Mouse (Mus musculus) skeletal muscle tissue, adult 2 months (tissue): Measurements from ENCODE around the gene Ppp1r14b.

ENCODE experiments used
- DNase-seq: peaks from one replicate; pipeline ENCODE4 v3.0.0-alpha.2; 2012; ENCODE audit warnings: low read depth, low spot score

Gene Ppp1r14b

DNA sequence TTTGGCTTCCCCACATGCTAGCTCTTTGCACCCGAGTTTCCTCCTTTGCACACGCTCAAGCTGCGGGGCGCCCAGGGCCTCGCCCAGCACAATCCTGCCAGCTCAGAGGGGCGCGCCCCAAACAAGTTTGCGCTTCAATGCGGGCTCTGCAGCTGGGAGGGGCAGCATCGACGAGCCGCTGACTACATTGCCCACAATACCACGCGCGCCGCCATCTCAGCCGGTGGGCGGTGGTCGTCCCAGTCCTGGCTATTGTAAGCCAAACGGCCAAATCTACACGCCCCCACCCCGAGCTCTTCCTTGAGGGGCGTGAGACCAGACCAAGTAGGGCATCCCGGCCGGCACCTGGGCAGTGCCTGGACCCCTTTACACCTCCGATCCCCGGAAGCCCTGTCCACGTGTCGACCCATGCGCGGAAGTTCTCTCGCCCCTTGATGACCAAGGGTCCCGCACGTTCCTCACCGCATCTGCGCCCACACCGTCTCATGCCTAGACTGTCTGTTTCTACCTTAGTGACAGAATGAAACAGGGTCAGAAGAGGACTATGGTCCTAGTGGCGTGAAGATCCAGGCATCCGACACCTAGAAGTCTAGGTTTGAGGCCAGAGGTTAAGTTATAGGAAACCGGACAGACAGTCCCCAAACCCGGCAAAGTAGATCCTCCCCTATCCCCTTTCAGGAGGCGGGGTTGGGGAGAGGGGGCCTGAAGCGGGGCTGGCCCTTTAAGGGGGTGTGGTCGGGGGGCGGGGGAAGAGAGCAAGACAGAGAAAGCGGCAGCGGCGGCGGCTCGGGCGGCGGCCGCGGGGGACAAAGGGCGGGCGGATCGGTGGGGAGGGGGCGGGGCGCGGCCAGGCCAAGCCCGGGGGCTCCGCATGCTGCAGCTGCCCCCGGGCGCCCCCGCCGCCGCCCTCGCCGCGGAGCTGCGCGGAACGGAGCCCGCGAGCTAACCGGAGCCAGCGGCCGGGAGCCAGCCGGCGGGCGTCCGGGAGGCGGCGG lies at the start of gene Ppp1r14b:
Gene Ppp1r14b, plus strand, starts transcription at position 758 of the 995 bp plus-strand sequence.
- peak; percentile 69 for DNase-seq

DNA sequence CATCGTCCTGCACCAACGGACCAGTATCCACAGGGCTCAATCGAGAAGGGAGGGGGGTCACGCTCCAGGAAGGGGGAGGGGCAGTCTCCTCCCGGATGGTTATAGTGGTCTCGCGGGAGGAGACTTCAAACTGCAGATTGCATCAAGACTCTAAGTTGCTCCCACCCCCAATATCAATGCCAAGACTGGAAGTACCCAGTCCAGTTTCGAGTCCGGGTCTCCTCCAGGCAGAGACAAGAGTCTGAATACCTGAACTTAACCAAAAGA lies 49.5 kb upstream of the Ppp1r14b start, which contains the start of gene Catsperz:
Gene Catsperz, minus strand, starts transcription at position 74 of the 267 bp plus-strand sequence.
- no peak for DNase-seq

DNA sequence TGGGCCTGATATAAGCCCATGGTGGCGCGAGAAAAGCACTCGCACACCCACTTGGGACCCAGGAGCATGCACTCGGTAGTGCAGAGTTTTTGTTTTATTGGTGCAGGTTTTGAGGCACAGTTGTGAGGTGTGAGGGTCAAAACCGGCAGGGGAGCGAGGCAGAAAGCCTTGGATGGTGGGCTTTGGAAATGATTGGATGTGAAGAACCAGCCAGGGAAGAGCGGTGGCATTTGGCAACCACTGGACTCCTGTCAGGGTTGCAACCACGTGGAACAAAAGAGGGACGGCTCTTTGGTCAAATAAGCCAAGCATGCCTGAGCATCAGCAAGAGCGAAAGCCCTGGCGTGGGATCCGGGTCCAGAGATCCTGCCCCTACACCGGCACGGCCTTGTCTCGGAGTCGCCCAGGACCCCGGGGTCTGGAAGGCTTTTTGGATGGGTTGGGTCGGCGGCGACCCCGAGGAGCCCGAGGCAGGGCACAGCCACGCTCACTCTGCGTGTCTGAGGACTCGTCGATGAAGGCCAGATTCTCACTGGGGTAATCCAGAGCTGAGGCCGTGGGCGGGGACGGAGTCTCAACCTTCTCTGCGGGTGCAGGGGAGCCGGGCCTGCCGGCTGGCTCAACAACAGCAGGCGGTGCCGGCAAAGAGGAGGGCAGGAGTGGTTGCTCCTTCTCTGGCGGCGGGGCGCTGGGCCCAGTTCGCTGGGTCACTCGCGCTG lies 49.0 kb upstream of the Ppp1r14b start:
- DNase-seq, result no peak

DNA sequence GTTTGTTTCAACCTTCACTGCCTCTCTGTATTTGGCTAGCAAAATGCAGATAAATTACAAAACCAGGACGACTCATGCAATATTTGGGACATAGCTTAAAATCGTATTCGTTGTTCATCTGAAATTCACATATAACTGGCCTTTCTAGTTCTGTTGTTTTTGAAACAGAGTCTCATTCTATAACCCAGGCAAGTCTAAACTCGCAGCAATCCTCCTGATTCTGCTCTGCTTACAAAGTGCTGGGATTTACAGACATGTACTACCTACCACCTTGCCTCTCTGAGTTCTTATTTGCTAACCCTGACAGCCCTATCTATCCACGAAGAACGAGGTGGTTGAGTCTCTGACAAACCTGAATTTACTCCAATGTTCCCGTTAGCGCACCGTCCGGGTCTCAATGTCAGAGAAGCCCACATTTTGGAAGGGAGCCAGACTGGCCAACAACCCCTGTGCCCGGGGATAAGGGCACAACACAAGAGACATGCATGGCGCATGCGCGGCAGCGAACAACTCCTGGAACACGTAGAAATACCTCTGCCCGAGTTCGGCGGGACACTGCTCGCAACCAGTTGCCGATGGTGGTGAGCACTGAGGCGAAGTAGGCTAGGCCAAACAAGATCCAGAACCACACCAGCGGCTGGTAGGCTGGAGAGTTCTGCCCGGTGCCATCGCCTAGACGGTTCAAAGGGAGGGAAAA lies 48.1 kb upstream of the Ppp1r14b start:
- no peak for DNase-seq

DNA sequence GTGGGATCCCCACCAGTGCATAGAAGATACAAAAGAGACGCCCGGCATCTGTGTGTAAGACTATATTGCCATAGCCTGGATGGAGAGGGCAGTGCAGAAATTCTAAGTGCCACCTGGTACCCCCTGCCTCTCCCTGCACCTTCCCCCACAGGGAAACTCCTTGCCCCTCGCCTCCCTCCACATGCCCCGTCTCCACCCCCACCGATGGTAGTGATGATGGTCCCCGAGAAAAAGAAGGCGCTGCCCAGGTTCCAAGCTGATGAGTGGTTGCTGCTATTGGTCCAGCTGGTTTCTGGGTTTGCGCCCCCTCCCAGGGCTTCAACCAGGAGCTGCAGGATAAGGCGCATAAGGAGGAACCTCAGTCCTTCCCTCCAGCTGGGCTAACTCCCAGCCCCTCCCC lies 46.7 kb upstream of the Ppp1r14b start:
- DNase-seq, result no peak

DNA sequence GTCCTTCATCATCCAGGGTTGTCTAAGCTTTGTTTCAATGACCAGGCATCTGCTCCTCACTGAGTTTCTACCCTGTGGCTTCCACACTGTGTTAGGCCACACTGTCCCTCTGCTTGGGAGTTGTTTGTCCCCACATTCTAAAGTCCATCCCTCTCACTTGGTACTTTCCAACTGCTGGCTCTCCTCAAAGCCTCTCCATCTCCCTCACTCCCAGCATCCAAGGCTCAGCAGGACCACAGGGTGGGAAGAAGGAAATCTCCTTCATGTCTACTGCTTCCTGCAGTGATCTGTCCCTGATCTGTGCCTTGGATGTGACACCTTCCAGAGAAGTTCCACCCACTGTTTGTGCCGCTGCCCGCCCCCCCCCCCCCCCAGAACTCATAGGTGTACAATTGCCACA lies 43.8 kb upstream of the Ppp1r14b start:
- no peak for DNase-seq

DNA sequence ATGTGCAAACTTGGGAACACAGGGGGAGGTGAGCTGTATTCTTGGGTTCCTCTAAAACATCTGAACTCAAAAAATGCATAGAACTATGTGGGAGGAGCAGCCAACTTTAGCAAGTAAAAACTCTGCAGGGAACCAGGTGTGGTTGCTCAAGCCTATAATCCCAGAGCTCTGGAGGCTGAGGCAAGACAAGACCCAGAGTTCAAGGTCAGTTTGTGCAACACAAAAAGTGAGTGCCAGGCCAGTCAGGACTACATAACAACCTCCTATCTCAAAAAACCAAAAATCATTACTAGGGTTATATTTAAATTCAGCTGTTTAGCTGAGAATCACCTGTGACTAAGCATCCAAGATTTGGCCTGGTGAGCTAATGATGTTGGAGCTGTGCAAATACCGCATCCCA lies 42.8 kb upstream of the Ppp1r14b start:
- no peak for DNase-seq

DNA sequence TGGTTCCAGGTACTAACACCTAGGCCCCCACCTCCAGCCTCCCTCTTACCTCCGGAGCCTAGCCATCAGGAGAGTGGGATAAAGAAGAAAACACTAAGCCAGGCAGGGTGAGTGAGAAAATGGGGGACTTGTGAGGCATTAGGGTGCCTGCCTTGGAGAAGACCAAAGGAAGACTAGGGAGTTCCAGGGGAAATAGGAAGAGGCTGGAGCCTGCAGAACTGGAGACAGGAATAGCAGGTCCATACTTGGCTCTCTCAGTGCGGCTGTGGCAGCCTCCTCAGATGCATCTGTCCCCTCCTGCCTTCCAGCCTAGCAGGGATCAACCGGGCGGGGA lies 41.7 kb upstream of the Ppp1r14b start:
- no peak for DNase-seq

DNA sequence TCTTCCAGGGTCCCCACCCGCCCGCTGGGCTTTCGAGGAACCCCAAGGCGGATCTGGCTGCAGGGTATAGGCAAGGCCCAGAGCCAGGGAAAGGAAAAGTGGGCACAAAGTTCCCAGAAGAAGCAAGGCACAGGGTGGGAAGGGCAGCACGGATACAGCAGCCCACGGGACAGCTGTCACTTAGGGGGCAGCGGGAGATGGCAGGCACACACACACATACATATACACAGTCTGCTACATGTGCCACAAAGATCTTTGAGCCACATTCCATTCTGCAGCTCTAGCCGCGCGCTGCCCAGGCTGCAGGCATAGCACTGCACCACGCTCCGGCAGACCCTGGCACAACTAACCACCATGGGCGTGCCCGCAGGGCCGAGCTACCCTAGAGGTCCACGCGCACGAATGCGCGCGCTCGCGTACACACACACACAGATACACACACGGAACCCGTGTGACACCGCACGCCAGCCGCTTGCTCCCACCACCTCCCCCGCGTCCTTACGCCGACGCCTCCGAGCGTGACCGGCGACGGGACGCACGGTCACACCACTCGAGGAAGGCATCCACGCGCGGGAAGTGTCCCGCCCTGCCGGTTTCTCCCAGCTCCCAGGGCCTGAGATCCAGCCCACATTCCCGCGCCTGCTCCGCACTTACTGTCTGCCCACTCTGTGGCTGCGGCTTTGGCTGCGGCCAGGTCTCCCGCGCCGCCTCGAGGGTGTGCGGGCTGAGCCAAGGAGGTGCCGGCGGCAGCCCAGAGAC lies 41.2 kb upstream of the Ppp1r14b start:
- no peak for DNase-seq

DNA sequence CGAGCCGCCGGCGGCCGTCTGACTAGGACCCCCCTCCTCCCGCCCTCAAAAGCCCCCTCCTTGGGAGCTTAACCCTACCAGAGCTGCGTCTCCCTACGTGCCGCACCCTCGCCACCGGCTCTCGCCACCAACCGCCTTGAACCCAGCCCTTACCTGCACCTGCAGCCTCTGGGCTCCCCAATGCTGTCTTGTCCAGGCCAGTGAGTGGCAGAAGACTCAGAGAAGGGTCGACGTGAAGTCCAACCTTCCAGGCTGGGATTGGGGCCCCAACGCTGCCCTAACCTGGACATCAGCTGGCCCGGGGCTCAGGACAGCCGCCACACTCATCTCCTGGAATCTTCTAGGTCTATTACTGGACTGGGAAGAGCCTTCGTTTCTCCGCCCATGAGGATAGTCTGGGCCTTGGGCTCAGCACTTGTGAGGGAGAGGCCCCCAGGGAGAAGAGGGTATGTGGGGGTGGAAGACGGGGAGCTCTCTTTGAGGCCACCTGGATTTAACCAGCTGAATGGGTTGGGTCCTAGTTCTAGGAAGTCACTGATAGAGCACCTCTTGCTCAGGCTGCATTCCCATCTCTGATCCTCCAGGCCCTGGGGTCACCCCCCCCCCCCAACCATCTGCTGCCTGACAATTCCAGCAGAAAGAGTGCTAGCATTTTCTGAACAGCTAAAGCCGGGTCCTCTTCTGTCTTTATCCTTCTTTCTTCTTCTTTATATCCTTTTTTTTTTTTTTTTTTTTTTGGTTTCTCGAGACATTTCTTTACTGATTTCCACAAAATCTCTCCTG lies 40.4 kb upstream of the Ppp1r14b start, which contains the start of gene Kcnk4:
Gene Kcnk4, minus strand, starts transcription at position 321 of the 783 bp plus-strand sequence.
- DNase-seq, result no peak

DNA sequence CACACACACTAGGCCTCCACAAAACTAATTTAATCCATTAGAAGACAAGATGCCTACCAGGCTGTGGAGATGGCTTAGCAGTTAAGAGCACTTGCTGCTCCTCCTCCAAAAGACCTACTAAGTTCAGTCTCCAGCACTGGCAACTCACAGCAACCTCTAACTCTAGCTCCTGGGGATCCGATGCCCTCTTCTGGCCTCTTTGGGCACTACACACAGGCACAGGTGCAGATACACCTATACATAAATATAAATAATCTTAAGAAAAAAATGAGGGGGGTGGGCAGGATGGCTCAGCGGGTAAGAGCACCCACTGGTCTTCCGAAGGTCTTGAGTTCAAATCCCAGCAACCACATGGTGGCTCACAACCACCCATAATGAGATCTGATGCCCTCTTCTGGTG lies 38.5 kb upstream of the Ppp1r14b start:
- no peak for DNase-seq

DNA sequence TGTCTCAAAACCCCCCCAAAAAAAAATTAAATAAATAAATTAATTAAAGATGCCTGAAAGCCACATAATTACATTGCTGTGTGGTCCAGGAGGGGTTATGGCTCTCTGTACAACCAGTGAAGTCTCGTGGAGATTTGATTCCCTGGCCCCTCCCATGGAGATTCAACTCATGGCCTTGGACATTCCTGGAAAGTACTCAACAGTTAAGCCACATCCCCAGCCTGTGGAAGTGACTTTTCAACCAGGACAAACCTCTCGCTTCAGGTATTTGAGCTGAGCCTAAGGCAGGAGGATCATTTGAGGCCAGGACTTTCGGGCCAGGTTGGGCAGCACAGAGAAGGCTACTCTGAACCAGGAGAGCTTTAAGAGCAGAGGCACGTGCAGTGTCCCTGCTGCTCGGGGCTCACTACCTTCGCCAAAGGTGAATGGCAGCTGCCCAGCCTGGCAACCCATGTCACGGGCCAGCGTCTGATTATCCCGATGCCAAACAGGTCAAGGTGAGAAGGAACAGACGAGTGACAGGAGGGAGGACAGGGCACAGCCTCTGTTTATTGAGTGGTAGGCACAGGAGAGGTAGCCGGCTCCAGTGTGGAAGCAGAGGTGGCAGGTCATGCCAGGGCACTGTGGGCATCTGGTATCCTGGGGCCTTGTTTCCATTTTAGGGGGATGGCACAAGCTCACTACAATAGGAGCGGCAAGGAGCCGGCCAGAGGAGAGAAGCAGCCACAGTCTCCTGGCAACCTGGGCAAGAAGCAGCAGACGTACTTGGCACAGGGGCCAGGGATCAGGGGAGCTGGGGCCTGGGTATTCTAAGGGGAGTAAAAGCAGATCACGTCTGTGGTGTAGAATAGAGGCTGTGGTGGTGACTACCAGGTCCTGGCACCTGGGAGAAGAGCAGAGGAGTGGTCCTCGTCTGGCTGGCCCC lies 37.0 kb upstream of the Ppp1r14b start:
- no peak for DNase-seq

DNA sequence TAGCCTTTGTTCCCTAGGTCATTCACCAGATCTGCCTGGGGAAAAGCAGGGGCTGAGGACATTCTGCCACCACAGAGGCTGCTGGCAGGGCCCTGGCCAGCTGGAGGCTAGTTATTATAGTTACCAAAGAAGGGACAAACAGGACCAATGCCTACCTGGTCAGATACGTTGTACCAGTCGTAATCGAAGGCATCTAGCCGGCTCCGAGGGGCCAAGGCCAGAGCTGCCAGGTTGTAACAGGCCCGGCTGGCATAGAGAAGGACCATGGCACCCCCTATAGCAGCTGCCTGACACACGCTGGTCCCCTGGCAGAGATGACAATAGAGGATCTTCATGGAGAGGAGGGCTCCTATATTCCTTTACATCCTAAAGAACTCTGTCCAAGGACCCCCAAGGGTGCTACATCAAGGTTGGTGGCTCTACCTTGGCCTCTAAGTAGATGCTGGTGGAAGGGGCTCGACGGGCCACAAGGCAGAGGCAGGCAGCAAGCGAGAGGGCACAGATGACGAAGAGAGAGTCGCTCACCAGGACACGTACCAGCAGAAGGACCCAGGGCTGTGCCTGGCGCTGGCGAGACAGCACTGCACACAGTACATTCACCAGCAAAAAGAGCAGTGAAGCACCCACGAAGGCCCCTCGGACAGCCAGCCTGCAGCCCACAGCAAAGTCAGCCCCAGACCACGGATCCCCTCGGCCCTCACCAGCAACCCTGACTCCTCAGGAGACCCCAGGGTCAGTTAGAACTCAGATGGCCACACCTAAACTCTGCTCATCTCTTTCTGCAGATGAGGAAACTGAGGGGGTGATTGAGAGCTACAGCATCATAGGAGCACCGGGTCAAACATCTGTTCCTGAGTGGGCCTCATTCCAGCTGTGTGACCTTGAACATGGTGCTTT lies 35.4 kb upstream of the Ppp1r14b start:
- no peak for DNase-seq

DNA sequence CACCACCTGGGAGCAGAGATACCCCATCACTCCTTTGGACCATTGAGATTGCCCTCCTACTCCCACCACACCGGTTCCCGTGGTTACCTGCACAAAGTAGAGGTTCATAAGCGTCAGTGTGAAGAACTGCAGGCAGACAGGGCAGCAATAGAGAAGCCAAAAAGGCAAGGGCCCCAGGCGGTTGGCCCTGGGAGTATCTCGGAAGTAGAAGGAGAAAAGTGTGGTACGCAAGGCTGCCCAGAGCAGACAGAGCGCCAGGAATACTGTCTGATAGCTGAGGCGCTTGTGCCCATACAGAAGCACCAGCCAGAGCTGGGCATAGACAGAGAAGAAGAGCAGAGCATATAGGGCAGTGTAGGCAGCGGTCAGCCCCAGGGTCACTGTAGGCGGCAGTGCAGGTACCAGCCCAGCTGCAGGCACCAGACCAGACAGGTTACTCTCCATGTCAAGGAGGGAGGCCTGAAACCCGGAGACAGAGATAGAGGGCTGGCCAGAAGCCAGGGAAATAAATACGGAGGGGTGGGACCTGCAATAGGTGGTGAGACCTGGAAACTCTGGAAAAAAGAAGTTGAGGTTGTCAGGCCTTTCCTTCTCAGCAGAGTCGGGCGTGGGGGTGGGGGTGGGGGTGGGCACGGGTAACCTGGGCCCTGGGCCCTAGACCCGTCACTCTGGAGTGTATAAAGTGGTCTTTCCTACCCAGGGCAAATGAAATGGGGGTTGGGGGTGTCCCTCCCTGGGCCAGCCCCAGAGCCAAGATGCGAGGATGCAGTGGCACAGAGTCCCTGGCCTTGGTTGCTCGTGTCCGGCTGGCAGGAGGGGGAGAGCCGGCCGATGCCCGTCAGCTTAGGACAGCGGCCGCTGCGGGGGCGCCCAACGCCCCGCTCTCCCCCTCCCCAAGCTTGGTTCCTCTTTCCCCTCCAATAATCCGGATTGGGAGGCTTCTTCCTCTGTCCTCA lies 34.1 kb upstream of the Ppp1r14b start:
- DNase-seq, result no peak

DNA sequence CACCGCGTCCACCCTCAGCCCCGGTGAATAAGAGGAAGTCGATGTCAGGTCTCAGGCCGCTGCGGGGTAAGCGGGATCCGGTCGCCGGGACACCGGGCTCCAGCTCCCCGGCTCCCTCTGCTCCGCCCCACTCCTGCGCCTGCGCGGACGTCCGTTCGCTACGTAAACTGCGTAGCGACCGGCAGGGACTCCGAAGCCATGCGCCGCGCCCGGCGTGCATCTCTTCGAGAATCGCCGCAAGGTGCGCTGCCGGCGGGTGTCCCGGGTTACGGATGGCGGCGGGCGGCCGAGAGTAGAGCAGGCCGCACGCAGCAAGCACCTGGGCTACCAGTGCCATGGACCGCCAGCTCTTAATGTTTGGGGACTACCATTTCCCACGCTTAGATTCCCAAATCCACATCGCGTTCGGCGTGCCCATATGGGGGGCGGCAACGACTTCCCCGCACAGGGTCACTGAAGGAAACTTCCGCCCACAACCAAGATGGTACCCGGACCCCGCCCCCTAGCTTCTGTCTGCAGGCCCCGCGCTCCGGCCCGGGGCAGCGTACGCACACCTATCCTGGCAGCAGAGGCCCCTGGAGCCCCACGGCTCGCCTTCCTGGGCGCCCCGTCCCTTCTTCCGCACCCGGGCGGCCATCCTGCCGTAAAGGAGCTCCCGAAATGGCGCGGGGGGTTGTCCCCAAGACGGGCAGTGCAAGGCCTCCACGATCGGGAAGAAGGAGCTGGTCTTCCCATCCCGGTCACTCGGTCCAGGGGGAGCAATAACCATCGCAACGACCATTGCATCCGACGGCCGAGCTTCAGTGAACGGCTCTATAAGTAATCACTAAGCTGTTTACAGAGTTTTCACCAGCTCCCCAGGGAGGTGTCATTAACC lies 33.2 kb upstream of the Ppp1r14b start, which contains the start of gene Bad:
Gene Bad, plus strand, starts transcription at position 490 of the 877 bp plus-strand sequence.
- peak; percentile 95 for DNase-seq

DNA sequence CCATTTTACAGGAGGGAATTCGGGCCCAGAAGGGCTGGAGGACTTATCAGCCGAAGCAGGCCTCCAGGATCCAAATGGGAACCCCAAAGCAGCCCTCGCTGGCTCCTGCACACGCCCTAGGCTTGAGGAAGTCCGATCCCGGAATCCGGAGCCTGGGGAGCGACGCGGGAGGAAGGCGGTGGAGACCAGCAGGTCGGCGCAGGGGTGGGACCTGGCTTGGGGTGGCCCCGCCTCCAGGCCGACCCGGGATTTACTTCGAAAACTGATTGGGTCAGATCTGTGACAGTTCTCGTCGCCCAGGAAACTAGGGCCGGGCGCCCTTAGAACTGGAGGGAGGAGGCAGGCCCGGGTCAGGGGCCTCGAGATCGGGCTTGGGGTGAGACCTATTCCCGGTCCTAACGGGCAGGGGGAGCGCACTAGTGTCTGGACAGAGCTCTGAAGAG lies 32.5 kb upstream of the Ppp1r14b start, which contains the start of gene Gpr137:
Gene Gpr137, minus strand, starts transcription at position 232 of the 443 bp plus-strand sequence.
- peak; percentile 90 for DNase-seq
